16 mouse cellular contexts compared by ENCODE assay signal in the genomic region with DNA sequence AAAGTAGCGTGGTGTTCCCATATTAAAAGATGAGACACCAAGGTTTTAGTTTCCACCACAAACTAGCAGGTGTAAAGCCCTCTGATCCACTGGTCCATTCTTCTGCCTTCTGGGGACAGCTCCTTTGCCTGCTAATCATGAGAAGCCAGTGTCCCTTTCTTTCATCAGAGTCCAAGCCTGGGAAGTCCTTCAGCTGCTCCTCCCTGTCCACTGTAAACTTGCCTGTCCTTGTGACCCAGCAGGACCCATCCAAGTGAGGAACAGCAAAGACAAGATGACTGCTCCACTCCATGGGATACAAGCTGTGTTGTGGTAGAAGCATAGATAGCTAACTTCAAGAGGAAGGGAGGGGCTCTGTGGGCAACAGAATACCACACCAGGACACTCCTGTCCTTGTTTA.
"Had no signal": no experiment of that assay in that cellular context is flagged by ENCODE, and none has a peak within 500 bp of the region (broad histone marks: within the 10 kb centered on the region; RNA-seq: fewer than 3 reads in every experiment).

No protein-coding gene starts in this region.

- H3K36me3 ChIP-seq: neural tube, embryonic 13.5 days; neural tube, embryonic 15.5 days; stomach, embryonic 15.5 days had no signal

- H3K9me3 ChIP-seq: neural tube, embryonic 13.5 days; neural tube, embryonic 15.5 days; stomach, embryonic 15.5 days had no signal

- H3K4me3 ChIP-seq: neural tube, embryonic 13.5 days; neural tube, embryonic 15.5 days; stomach, embryonic 15.5 days had no signal

- DNase-seq: retina, postnatal 1 day; right cerebral cortex, adult 18-20 months; right cerebral cortex, postnatal 14 days; right cerebral cortex, postnatal 25 days; right cerebral cortex, postnatal 4 days; spleen, adult 18-20 months; thymus, adult 18-20 months; thymus, adult 2 months; thymus, postnatal 14 days; thymus, postnatal 25 days; thymus, postnatal 36 days; thymus, postnatal 4 days had no signal

- H3K27me3 ChIP-seq: neural tube, embryonic 13.5 days; neural tube, embryonic 15.5 days; stomach, embryonic 15.5 days had no signal

- H3K27ac ChIP-seq: neural tube, embryonic 13.5 days; neural tube, embryonic 15.5 days; stomach, embryonic 15.5 days; stomach, postnatal 0 days had no signal

- H3K4me2 ChIP-seq: neural tube, embryonic 13.5 days; neural tube, embryonic 15.5 days; stomach, embryonic 15.5 days had no signal

- H3K9ac ChIP-seq: neural tube, embryonic 13.5 days; neural tube, embryonic 15.5 days; stomach, embryonic 15.5 days had no signal

- H3K4me1 ChIP-seq: neural tube, embryonic 13.5 days; neural tube, embryonic 15.5 days; stomach, embryonic 15.5 days had no signal
